Mouse (Mus musculus) MEL (cell line): Measurements from ENCODE around the gene Cdh15.

ENCODE experiments used
- EP300 ChIP-seq, 2 experiments: IDR thresholded peaks; 2 replicates each; pipeline ENCODE4 v1.6.1; 2011; ENCODE audit warnings: improper control_type of control experiment in 2 of 2, low read length in 2 of 2, low read depth in 1 of 2, mild to moderate bottlenecking in 1 of 2
- MYC ChIP-seq: IDR thresholded peaks from 2 replicates; pipeline ENCODE4 v1.6.1; 2011; ENCODE audit warnings: low read depth, mild to moderate bottlenecking, low read length, improper control_type of control experiment, moderate library complexity
- UBTF ChIP-seq: IDR thresholded peaks from 2 replicates; pipeline ENCODE4 v1.6.1; 2012; ENCODE audit warnings: low read depth, mild to moderate bottlenecking, inconsistent platforms, low read length, improper control_type of control experiment, moderate library complexity, borderline replicate concordance; ENCODE audit not compliant: insufficient read depth
- USF1 ChIP-seq: IDR thresholded peaks from 2 replicates; pipeline ENCODE4 v1.6.1; 2014; ENCODE audit warnings: low read depth, mild to moderate bottlenecking, inconsistent platforms, low read length, improper control_type of control experiment, moderate library complexity

GRCm38 (mm10) chr8:122855123-122855522, 7.4 kb downstream of the Cdh15 start:
- TF ChIP-seq EP300 (IDR thresholded peaks at IDR 0.05; ENCODE audit: low read depth in 1 of 2, low read length in 2 of 2), result no peak
- TF ChIP-seq MYC, result no peak
- TF ChIP-seq USF1, result no peak
- no peak for TF ChIP-seq UBTF
